Mouse (Mus musculus) liver, embryonic 13.5 days (tissue): ENCODE measurements around the gene Frmd4a. TPM values are rescaled to one million over a fixed set of nuclear protein-coding genes. Genes with fewer than 3 reads are reported as not detected.
A peak's percentile ranks its signal among the peaks of the same experiment; 100 is the strongest.

Source experiments
- ATAC-seq: fragments of 200-750 bp; cut with Nextera tagmentation; 2 replicates; pipeline ENCODE4 v1.8.0; 2017; ENCODE audit warnings: low read depth, mild to moderate bottlenecking, moderate number of reproducible peaks, moderate library complexity
- DNase-seq: peaks from one replicate; pipeline ENCODE4 v3.0.0; 2022
- H3K27ac ChIP-seq: fragments of 300-500 bp; sonication (generic); 2 replicates; pipeline ENCODE4 v1.5.1; 2015; ENCODE audit warnings: moderate library complexity, mild to moderate bottlenecking, inconsistent platforms
- H3K27me3 ChIP-seq: fragments of 300-500 bp; sonication (generic); 2 replicates; pipeline ENCODE4 v1.6.1; 2015; ENCODE audit warnings: mild to moderate bottlenecking, inconsistent platforms
- H3K36me3 ChIP-seq: fragments of 300-500 bp; sonication (generic); 2 replicates; pipeline ENCODE4 v1.6.1; 2015; ENCODE audit warnings: mild to moderate bottlenecking, inconsistent platforms
- H3K4me1 ChIP-seq: fragments of 300-500 bp; sonication (generic); replicated peaks from 2 replicates; pipeline ENCODE4 v1.6.1; 2015; ENCODE audit warnings: inconsistent platforms
- H3K4me2 ChIP-seq: fragments of 300-500 bp; sonication (generic); 2 replicates; pipeline ENCODE4 v1.6.1; 2015; ENCODE audit warnings: inconsistent platforms, mild to moderate bottlenecking, moderate library complexity
- H3K4me3 ChIP-seq: fragments of 300-500 bp; sonication (generic); replicated peaks from 2 replicates; pipeline ENCODE4 v1.5.1; 2015; ENCODE audit warnings: mild to moderate bottlenecking, inconsistent platforms
- H3K9ac ChIP-seq: fragments of 300-500 bp; sonication (generic); 2 replicates; pipeline ENCODE4 v1.6.1; 2015; ENCODE audit warnings: mild to moderate bottlenecking, inconsistent platforms
- H3K9me3 ChIP-seq: fragments of 300-500 bp; sonication (generic); replicated peaks from 2 replicates; pipeline ENCODE4 v1.6.1; 2016; ENCODE audit warnings: inconsistent platforms
- WGBS: fragments of 180-500 bp; shearing (Covaris S2); methylation state at CpG from one replicate; pipeline ENCODE4 v1.1.7; 2015; ENCODE audit not compliant: insufficient replicate concordance; 5-methylcytosine and 5-hydroxymethylcytosine counted together
- polyA plus RNA-seq: library from polyadenylated mRNA; unstranded; fragments of >200 nt; fragmentation: Nextera tagmentation; extraction: Ambion mirVana; gene quantifications from 2 replicates; pipeline ENCODE4 v1.2.1, GENCODE M21; 2015

Frmd4a gene
- polyA plus RNA-seq, 1 experiment from 2014 or later: 11.0 TPM

- 68% methylated on average over 5 of the region's 5 CpGs for WGBS
- DNase-seq (no peak), ATAC-seq (no peak)
- Histone ChIP-seq H3K36me3 (no peaks in the 10 kb centered on the region), H3K4me2 (no peak overlapping the region), H3K27ac (no peak overlapping the region), H3K27me3 (no peaks in the 10 kb centered on the region), H3K4me3 (no peak overlapping the region), H3K4me1 (0 out of 2 replicates have a peak, but pooled peaks cover 2% of the 10 kb centered on the region), H3K9me3 (no peaks in the 10 kb centered on the region), H3K9ac (no peak overlapping the region)
Measured at GRCm38 (mm10) chr2:4477311-4477710, 459.8 kb downstream of the Frmd4a start.

DNA sequence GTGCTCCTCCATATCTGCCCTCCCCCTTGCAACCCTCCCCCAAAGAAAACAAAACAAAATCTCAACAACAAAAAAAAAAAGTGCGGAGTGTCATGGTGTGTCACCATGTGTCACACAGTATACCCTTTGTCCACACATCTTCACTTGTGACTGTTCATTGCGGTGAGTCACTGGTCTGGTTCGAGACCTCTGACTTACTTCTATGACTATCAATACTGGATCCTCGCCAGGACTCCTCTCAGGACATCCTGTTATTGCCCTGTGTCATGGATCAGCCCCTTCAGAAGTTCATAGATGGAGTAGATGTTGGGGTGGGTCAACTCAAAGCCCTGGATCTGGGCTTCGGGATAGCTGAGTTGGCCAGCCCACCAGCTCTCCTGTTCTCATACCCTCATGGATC, 462.7 kb downstream of the Frmd4a start:
- no peaks in the 10 kb centered on the region for H3K9me3 ChIP-seq
- ATAC-seq (no peak), DNase-seq (no peak)
- H3K27me3 ChIP-seq: no peaks in the 10 kb centered on the region
- no peak overlapping the region for H3K4me3 ChIP-seq
- 66% methylated on average over 5 of the region's 5 CpGs for WGBS
- H3K27ac ChIP-seq: no peak overlapping the region
- no peaks in the 10 kb centered on the region for H3K36me3 ChIP-seq
- H3K9ac ChIP-seq: no peak overlapping the region
- no peaks in the 10 kb centered on the region for H3K4me1 ChIP-seq
- no peak overlapping the region for H3K4me2 ChIP-seq

DNA sequence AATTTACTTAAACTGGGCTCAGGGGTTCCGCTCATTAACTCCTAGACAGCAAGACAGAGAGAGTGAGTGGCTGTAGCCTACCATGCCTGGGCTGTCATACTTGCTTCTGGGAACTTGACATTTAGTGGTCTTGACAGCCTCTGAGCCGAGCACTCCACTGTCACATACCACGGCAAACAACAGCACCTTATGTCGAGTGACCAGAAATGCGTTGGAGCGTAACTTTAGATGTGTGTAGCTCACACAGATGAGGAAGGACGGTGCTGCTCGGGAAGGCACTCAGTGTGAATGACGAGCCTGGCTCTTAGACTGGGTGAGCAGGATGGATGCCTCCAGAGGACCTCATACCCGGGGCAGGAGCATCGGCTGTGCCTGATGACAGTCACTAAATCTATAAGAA, 463.6 kb downstream of the Frmd4a start:
- no peak for ATAC-seq
- Histone ChIP-seq H3K4me1 (no peaks in the 10 kb centered on the region), H3K9me3 (no peaks in the 10 kb centered on the region), H3K27me3 (no peaks in the 10 kb centered on the region), H3K4me2 (no peak overlapping the region), H3K27ac (no peak overlapping the region), H3K9ac (no peak overlapping the region), H3K36me3 (no peaks in the 10 kb centered on the region), H3K4me3 (no peak overlapping the region)
- no peak for DNase-seq
- WGBS: 76% methylated on average over 11 of the region's 11 CpGs

DNA sequence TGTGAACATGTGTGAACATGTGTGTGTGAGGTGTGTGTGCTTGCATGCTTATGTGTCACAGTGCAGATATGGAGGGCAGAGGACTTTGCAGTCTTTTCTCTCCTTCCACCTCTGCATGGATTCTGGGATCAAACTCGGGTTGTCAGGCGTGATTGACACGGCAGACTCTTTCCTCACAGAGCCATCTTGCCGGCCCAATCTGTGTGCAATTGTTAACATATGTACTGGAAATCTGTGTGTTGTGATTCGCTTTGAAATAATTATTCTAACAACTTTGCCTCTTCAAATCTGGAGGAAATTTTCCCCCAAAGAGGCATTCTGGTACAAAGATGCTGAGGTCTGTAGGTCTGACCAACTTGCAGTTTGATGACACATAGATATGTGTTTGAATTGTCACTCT, 468.7 kb downstream of the Frmd4a start:
- H3K4me3 ChIP-seq: no peak overlapping the region
- H3K27me3 ChIP-seq: no peaks in the 10 kb centered on the region
- no peak overlapping the region for H3K27ac ChIP-seq
- no peaks in the 10 kb centered on the region for H3K36me3 ChIP-seq
- no peaks in the 10 kb centered on the region for H3K4me1 ChIP-seq
- DNase-seq (no peak), ATAC-seq (no peak)
- H3K9me3 ChIP-seq: no peaks in the 10 kb centered on the region
- WGBS: 70% methylated on average over 5 of the region's 5 CpGs
- no peak overlapping the region for H3K9ac ChIP-seq
- no peak overlapping the region for H3K4me2 ChIP-seq

- Histone ChIP-seq H3K9me3 (no peaks in the 10 kb centered on the region), H3K9ac (no peak overlapping the region), H3K27ac (no peak overlapping the region), H3K4me3 (no peak overlapping the region), H3K36me3 (no peaks in the 10 kb centered on the region), H3K27me3 (no peaks in the 10 kb centered on the region), H3K4me1 (peaks cover 5% of the 10 kb centered on the region; the same call in 1 of the 2 replicates), H3K4me2 (no peak overlapping the region)
- WGBS: 65% methylated on average over 2 of the region's 2 CpGs
- DNase-seq (no peak), ATAC-seq (no peak)
Measured at GRCm38 (mm10) chr2:4487280-4487679, 469.8 kb downstream of the Frmd4a start.

DNA sequence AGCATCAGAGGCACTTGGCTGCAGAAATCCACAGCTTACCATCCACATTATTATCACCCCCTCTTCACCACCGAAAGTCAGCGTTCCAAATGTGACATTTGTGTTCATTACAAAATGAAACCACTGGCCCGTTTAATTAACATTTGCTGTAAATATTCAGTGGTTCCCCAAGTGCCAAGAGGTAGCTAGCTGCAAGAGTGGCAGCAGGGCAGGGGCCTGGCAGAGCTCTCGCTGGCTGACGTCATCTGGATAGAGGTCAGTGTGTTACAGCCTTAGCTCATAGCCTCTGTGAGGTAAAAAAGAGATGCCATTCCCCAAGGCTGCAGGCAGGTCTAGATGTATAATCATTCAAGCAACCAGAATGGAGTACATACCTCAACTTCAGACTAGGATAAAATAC, 473.3 kb downstream of the Frmd4a start:
- Histone ChIP-seq H3K4me2 (no peak overlapping the region), H3K36me3 (no peaks in the 10 kb centered on the region), H3K27me3 (no peaks in the 10 kb centered on the region), H3K27ac (no peak overlapping the region), H3K4me1 (peaks cover 23% of the 10 kb centered on the region), H3K4me3 (no peak overlapping the region), H3K9me3 (no peaks in the 10 kb centered on the region), H3K9ac (no peak overlapping the region)
- ATAC-seq (no peak), DNase-seq (no peak)
- WGBS: 68% methylated on average over 5 of the region's 5 CpGs

GRCm38 (mm10) chr2:4492485-4493481, 475.3 kb downstream of the Frmd4a start:
- H3K4me1 ChIP-seq: peaks cover 23% of the 10 kb centered on the region
- 0 out of 2 replicates have a peak overlapping the region, but pooled peaks have one; percentile 13 for H3K4me2 ChIP-seq
- no peak overlapping the region for H3K27ac ChIP-seq
- H3K27me3 ChIP-seq: no peaks in the 10 kb centered on the region
- ATAC-seq (no peak), DNase-seq (peak; percentile 34)
- no peaks in the 10 kb centered on the region for H3K9me3 ChIP-seq
- no peak overlapping the region for H3K9ac ChIP-seq
- H3K4me3 ChIP-seq: no peak overlapping the region
- no peaks in the 10 kb centered on the region for H3K36me3 ChIP-seq
- WGBS: 31% methylated on average over 20 of the region's 20 CpGs

- peak; percentile 73 for ATAC-seq
- no peak overlapping the region for H3K9ac ChIP-seq
- no peak overlapping the region for H3K27ac ChIP-seq
- DNase-seq: peak; percentile 13
- H3K36me3 ChIP-seq: no peaks in the 10 kb centered on the region
- no peak overlapping the region for H3K4me2 ChIP-seq
- H3K9me3 ChIP-seq: no peaks in the 10 kb centered on the region
- 35% methylated on average over 2 of the region's 2 CpGs for WGBS
- H3K4me1 ChIP-seq: peaks cover 25% of the 10 kb centered on the region
- no peaks in the 10 kb centered on the region for H3K27me3 ChIP-seq
- H3K4me3 ChIP-seq: no peak overlapping the region
Measured at GRCm38 (mm10) chr2:4494478-4494877, 477.0 kb downstream of the Frmd4a start.

DNA sequence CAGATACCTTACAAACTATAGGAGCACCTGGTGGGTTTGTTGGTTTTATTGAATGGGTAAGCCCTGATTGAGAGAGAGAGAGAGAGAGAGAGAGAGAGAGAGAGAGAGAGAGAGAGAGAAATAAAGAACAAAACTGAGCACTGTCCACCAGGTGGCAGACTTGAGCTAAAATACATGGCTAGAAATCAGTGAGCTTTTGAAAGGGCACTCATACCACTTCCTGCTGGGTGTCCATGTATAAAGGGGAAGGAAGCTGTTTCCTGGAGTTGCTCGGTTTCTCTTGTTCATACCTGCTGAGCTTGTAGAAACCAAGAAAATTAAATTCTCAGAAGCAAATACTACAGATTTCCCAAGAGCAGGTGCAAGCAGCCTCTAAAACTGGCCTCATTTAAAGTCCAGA, 481.7 kb downstream of the Frmd4a start:
- DNase-seq (peak; percentile 40), ATAC-seq (no peak)
- no peaks in the 10 kb centered on the region for H3K36me3 ChIP-seq
- H3K4me2 ChIP-seq: no peak overlapping the region
- no peak overlapping the region for H3K27ac ChIP-seq
- WGBS: 0% methylated on average over 1 of the region's 1 CpGs
- no peak overlapping the region for H3K4me3 ChIP-seq
- no peaks in the 10 kb centered on the region for H3K9me3 ChIP-seq
- no peak overlapping the region for H3K9ac ChIP-seq
- H3K4me1 ChIP-seq: peaks cover 23% of the 10 kb centered on the region
- H3K27me3 ChIP-seq: no peaks in the 10 kb centered on the region

- Histone ChIP-seq H3K4me3 (no peak overlapping the region), H3K9me3 (no peaks in the 10 kb centered on the region), H3K9ac (no peak overlapping the region), H3K27me3 (no peaks in the 10 kb centered on the region), H3K27ac (no peak overlapping the region), H3K4me2 (no peak overlapping the region), H3K36me3 (no peaks in the 10 kb centered on the region), H3K4me1 (peaks cover 16% of the 10 kb centered on the region)
- no peak for DNase-seq
- no peak for ATAC-seq
- WGBS: 75% methylated on average over 9 of the region's 9 CpGs
Measured at GRCm38 (mm10) chr2:4499916-4500315, 482.4 kb downstream of the Frmd4a start.

GRCm38 (mm10) chr2:4501257-4502027, 483.9 kb downstream of the Frmd4a start:
- Histone ChIP-seq H3K4me1 (peaks cover 13% of the 10 kb centered on the region), H3K36me3 (no peaks in the 10 kb centered on the region), H3K27me3 (no peaks in the 10 kb centered on the region; the same call in 1 of the 2 replicates), H3K9ac (no peak overlapping the region), H3K4me3 (no peak overlapping the region), H3K27ac (no peak overlapping the region), H3K4me2 (no peak overlapping the region), H3K9me3 (no peaks in the 10 kb centered on the region)
- DNase-seq: no peak
- 47% methylated on average over 15 of the region's 15 CpGs for WGBS
- no peak for ATAC-seq
